Mouse (Mus musculus): ENCODE data around the gene Fam131a. TPM values are rescaled to one million over a fixed set of nuclear protein-coding genes. Genes with fewer than 3 reads are reported as not detected.

The Fam131a gene
- total RNA-seq, 2 experiments from 2014 or later = 0.33 to 0.55 TPM

DNA sequence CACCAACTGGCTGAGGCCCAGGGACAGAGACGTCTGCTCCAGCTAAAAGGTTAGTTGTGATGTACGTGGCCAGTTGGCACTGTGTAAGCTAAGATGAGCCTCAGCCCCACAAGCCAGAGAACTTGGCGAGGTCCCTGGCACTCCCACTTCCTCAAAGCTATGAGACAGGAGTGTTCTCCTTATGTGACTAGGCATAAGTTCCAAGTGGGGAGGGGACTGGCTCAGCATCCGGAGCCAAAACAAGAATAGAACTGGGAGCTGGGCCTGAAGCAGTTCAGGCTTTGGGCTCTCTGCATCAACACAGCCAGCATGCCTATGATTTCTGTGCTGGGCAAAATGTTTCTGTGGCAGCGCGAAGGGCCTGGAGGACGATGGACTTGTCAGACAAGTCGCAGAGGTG lies 1.7 kb downstream of the Fam131a start:
- peak; percentile 58 for ATAC-seq (ENCODE audit: poor library complexity, severe bottlenecking)

DNA sequence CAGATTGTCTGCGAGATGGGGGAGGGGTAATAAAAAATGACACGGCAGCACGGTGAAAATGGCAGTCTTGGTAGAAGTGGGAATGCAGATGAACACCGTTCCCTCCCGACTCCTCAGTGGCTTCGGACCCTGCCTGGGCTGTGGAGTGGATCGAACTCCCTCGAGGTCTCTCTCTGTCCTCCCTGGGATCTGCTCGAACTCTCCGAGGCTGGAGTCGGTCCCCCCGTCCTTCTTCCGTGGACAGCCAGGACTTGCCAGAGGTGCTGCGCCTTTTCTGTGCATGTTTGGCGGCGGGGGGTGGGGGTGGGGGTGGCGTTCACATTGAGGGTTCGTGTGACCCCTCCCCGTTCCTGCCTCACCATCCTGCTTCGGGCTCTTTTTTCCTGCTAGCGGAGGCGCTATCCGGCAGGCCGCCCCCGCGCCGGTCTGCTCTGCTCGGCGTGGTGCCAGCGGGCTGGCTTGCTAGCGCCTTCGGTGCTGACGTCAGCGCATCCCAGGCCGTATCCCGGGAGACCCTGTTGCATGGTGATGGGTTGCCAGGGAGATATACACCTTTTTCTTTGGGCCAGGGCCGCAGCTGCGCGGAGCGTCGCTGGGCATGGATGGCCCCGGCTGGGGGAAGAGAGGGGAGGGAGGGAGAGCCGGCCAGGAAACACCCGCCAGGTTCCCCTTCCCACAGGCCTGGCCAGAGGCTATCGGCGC lies 2.7 kb downstream of the Fam131a start:
- ATAC-seq (ENCODE audit: poor library complexity, severe bottlenecking) = no peak

GRCm38 (mm10) chr16:20699266-20699665 lies 6.2 kb downstream of the Fam131a start:
- no peak for ATAC-seq (ENCODE audit: poor library complexity, severe bottlenecking)

DNA sequence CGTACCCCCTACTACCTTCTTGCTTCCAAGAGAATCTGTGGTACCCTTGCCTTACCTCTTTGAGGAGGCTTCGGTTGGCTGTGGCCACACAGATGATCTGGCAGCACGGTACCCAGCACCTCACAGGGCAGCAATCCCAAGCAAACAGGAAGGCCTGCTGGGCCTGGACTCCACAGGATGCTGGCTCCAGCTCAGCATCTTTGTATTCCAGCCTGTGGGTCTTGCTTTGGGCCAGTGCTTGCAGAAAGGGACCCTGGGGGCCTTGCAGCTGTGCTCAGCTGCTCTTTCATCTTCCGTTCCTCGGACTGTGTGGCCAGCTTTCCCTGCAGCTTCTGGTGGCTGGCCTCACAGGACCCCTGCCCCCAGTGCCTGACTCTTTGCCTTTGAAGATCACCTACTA lies 7.0 kb downstream of the Fam131a start:
- no peak for ATAC-seq (ENCODE audit: poor library complexity, severe bottlenecking)

DNA sequence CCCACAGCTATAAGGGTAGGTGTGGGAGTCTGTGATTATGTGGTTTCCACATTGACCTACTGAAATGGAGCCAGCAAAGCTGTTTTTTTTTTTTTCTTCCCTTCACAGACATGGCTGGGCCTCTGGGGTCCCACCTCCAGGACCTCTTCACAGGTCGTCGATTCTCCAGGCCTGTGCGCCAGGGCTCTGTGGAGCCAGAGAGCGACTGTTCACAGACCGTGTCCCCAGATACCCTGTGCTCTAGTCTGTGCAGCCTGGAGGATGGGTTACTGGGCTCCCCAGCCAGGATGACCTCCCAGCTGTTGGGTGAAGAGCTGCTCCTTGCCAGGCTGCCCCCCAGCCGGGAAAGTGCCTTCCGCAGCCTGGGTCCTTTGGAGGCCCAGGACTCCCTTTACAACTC lies 8.3 kb downstream of the Fam131a start:
- ATAC-seq (ENCODE audit: poor library complexity, severe bottlenecking) = no peak

DNA sequence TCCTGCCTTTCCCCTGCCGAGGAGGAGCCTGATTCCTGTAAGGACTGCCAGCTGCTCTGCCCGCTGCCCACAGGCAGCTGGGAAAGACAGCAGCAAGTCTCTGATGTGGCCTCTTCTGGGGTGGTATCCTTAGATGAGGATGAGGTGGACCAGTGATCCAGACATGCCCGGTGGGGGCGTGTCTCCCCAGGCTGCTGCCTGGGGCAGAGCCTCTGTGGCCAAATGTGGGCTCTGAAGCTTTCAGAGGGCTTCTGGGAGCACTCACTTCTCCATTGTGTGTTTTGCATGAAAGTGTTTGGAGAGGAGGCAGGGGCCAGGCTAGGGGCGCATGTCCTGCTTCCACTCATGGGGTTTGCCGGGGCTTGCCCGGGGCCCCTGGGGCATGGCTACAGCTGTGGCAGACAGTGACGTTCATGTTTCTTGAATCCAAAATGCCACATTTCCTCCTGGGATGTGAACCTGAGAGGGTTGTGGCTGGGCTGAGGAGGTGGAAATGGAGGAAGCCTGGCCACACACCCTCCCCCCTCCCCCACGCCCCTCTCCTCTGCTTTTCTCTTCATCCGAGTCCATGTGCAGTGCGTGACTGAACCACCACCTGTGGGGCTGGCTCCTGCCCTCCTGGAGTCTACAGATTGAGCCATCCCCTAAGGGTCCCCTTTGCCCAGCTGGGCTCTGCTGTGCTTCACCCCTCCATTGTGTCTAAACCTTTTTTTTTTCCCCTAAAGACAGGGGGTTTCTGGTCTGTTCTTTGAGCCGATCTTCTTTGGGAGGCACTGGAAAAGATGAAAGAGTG lies 8.9 kb downstream of the Fam131a start:
- ATAC-seq (ENCODE audit: poor library complexity, severe bottlenecking) = no peak

- peak; percentile 74 for ATAC-seq (ENCODE audit: poor library complexity, severe bottlenecking)
These were observed 9.5 kb downstream of the Fam131a start for GRCm38 (mm10) chr16:20702522-20702893.

DNA sequence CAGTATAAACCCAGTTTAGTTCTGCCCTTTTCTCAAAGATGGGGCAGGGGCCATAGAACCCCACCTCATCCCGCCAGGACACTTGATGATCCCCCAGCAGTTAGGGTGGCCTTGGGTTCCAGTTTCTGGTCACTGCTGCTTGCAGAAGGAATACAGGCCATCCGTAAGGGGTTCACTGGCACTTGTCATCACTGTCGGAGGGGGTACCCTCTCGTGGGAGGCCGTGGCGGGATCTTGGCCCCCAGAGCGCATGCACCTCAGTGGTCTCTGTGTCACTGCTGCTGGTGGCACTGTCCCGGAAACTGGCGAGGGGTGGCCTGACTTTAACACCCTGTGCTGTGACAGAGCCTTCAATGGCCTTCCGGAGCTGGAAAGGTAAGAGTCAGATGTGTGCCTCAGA lies 10.0 kb downstream of the Fam131a start:
- ATAC-seq (ENCODE audit: poor library complexity, severe bottlenecking) = no peak

- no peak for ATAC-seq (ENCODE audit: poor library complexity, severe bottlenecking)
These were observed 10.8 kb downstream of the Fam131a start for GRCm38 (mm10) chr16:20703699-20704400.

GRCm38 (mm10) chr16:20705786-20706185 lies 12.7 kb downstream of the Fam131a start:
- ATAC-seq (ENCODE audit: poor library complexity, severe bottlenecking) = no peak

GRCm38 (mm10) chr16:20706407-20707055 lies 13.5 kb downstream of the Fam131a start:
- ATAC-seq (ENCODE audit: poor library complexity, severe bottlenecking) = no peak

- ATAC-seq (ENCODE audit: poor library complexity, severe bottlenecking) = no peak
These were observed 15.3 kb downstream of the Fam131a start for GRCm38 (mm10) chr16:20708220-20708938.

- no peak for ATAC-seq (ENCODE audit: poor library complexity, severe bottlenecking)
These were observed 16.1 kb downstream of the Fam131a start for GRCm38 (mm10) chr16:20708939-20709734.

- ATAC-seq (ENCODE audit: poor library complexity, severe bottlenecking) = no peak
These were observed 17.3 kb downstream of the Fam131a start for GRCm38 (mm10) chr16:20710370-20710769.

DNA sequence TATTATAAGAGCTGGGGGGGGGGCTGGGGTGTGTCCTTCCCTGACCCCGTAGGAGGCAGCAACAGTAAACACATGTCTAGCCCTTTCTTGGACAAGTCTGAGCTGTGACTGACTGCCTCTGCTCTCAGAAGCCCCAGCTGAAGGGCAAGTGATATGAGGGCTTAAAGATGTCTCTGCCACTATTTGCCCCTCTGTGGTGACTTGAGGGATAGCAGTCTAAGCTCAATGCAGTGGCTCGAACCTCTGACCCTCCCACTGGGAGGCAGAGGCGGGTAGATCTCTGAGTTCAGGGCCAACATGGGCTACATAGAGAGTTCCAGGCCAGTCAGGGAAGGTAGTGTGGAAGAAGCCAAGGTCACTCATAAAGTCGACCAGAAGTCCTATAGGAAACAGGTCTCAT lies 17.8 kb downstream of the Fam131a start:
- ATAC-seq (ENCODE audit: poor library complexity, severe bottlenecking) = 0 out of 2 replicates have a peak, but pooled peaks have one; percentile 45

GRCm38 (mm10) chr16:20712190-20712589 lies 19.1 kb downstream of the Fam131a start:
- no peak for ATAC-seq (ENCODE audit: poor library complexity, severe bottlenecking)

- no peak for ATAC-seq (ENCODE audit: poor library complexity, severe bottlenecking)
These were observed 19.8 kb downstream of the Fam131a start for GRCm38 (mm10) chr16:20712889-20713288.

GRCm38 (mm10) chr16:20714307-20715080 lies 21.5 kb downstream of the Fam131a start:
- ATAC-seq (ENCODE audit: poor library complexity, severe bottlenecking) = no peak

DNA sequence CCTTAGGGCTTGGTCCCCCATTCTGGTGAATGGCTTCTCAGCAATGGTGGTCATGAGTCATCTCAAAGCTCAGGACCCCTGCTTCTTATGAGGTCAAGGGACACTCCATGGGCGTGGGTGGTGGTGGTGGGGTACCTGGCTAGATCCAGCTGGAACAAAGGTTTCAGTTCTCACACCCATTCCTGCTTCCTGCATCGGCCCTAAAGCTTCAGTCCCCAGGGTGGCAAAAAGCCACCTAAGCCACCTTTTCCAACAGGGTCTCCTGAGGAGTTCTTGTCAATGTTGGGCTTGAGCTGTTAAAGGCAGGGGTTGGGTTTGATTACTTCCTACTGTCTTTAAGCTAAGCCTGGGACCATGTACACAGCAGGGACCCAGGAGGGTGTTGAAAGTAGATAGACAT lies 22.1 kb downstream of the Fam131a start:
- ATAC-seq (ENCODE audit: poor library complexity, severe bottlenecking) = no peak

All from megakaryocyte, adult 5-6 weeks (primary cell).